Mouse (Mus musculus) lung, adult 2 months (tissue): ENCODE measurements around the gene Gpr176.

Experiments used
- CTCF ChIP-seq: fragments of 200-500 bp; IDR thresholded peaks from 2 replicates; pipeline ENCODE4 v1.5.1; 2011; ENCODE audit warnings: mild to moderate bottlenecking, low read length, control low read depth; ENCODE audit not compliant: insufficient read depth
- POLR2A ChIP-seq: fragments of 200-500 bp; IDR thresholded peaks from 2 replicates; pipeline ENCODE4 v1.6.1; 2011; ENCODE audit warnings: low read depth, mild to moderate bottlenecking, control low read depth, low read length, borderline replicate concordance; ENCODE audit errors: extremely low read depth

DNA sequence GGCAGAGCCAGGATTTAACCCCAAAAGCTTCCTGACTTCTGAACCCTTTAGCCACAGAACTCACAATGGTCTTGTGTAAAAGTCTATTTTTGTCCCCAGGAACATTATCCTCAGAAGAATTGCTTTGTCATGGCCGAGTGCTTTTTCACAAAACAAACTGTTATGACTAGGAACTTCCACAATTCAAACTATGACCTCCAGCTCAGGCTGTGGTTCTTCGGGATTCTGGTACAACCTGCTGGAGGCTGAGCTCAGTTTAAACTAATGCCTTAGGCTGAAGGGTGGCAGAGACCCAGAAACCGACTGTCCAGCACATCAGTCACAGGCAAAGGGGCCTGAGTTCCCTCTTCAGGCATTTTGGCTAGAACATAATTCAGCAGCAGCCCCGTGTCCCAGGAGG lies 19.7 kb downstream of the Gpr176 start:
- TF ChIP-seq CTCF (no peak), POLR2A (no peak)
